Mouse (Mus musculus) heart, adult 8-10 months (tissue): ENCODE data around the gene Slpi. TPM values are rescaled to one million over a fixed set of nuclear protein-coding genes. Genes with fewer than 3 reads are reported as not detected.
A peak's percentile ranks its signal among the peaks of the same experiment; 100 is the strongest.

Experiments used
- DNase-seq: peaks from one replicate; pipeline ENCODE4 v3.0.0; 2022; ENCODE audit warnings: low spot score
- total RNA-seq, 4 experiments: library from RNA; stranded (reverse); gene quantifications; 2 replicates each; pipeline ENCODE4 v1.2.4; 2022

Slpi gene
- total RNA-seq = 100 to 1,000 TPM in 1 of 4 experiments, 1 to 10 TPM in 3; 1.1 to 110 (median 2.3) TPM

DNA sequence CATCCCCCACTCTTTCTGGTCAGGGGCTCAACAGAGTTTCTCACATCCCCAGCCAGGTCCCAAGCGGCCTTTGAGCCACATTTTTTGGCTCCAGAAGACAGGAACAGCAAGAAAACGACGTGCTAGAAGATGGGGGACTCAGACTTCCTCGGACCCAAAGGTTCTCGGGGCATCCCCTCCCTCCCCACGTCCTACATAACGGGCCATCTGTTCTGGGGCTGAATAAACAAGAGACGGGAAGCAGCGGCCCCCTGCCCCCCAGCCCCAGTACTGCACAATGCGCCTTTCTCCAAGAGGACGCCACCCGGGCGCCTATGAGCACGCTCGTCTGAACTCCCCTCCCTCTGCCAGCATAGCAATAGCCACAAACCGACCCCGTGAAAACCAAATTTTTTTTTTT, at the start of gene Slpi:
Gene Slpi, minus strand, starts transcription at position 76 of the 400 bp plus-strand sequence.
- DNase-seq = no peak

DNA sequence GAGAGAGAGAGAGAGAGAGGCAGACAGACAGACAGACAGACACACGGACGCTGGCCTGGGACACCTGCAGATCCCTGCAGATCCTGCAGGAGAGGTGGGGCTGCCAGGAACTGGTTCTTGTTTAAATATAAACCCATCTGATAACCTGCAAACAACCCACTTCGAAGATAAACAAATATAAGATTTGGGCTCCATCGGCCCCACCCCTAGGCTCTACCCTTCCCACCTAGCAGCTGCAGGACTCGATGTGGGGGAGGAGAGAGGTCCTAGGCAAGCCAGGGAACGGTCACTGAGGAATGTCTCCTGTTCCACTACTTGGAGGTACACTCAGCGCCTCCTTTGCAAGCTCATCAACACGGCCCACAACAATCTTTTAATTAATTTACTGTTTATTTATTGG, 49.4 kb upstream of the Slpi start:
- DNase-seq = no peak

DNA sequence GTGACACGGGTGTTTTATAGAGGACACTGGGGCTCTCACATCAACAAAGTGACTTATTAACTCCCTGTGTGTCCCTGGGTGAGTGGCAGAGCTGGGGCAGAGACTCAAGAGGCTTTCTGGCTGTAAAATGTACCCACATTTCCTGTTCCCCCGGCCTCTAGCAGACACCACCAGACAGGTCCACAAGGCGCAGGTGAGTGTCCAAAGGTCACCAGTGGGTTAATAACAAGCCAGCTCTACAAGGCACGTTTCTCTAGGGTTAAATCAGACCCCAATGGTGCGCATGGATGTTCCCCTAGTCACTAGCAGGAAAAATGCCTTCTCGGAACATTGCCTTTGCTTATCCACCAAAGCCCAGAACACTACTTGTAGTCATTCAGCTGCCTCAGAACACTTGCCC, 48.8 kb upstream of the Slpi start:
- no peak for DNase-seq

DNA sequence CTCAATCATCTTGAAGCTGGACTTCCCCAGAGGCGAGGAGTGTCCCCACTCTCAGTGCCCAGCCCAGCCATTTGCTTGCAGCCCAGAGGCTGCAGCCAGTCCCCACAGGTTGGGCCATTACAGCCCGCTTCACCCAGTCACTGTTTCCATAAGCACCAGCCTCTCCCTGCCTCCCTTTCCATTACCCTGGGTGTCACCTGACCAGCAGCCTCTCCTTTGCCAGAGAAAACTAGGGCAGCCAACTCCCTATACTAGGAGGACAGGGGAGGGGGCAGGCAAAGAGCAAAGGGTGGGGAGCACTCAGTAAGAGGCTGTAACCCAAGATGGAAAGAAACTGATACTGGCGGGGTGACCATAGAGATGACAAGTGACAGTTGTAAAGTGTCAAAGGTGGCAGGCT, 48.1 kb upstream of the Slpi start:
- no peak for DNase-seq

DNA sequence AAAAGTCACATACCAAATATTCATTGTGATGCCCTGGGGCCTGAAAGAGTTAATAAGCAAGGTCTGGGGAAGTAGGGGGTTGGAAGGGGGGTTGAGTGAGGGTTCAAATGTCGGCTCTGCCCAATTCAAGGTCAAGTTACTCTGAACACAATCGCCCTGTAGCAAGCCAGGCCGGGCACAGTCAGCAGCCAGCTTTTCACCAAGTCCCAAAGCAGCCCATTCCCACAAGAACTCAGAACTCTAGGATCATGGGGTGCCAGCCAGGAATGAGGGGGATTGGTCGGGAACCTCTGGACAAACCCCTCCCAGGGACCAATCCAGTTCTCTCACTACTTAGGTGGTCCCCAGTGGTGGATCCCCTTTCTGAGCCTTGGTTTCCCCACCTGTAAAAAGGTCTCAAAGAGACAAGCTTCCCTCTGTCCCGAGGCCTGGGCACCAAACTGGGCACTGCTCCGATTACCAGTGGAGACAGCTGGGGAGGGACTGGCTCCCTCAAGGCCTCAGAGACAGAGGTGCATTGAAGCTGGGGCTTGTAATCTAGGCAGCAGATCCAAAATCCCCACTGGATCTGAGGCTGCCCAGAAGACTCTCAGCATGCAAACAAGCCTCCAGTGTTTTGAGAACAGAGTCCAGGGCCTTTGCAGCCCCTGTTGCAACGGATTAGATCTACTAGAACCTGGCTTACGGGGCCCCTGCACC, 47.5 kb upstream of the Slpi start:
- no peak for DNase-seq

DNA sequence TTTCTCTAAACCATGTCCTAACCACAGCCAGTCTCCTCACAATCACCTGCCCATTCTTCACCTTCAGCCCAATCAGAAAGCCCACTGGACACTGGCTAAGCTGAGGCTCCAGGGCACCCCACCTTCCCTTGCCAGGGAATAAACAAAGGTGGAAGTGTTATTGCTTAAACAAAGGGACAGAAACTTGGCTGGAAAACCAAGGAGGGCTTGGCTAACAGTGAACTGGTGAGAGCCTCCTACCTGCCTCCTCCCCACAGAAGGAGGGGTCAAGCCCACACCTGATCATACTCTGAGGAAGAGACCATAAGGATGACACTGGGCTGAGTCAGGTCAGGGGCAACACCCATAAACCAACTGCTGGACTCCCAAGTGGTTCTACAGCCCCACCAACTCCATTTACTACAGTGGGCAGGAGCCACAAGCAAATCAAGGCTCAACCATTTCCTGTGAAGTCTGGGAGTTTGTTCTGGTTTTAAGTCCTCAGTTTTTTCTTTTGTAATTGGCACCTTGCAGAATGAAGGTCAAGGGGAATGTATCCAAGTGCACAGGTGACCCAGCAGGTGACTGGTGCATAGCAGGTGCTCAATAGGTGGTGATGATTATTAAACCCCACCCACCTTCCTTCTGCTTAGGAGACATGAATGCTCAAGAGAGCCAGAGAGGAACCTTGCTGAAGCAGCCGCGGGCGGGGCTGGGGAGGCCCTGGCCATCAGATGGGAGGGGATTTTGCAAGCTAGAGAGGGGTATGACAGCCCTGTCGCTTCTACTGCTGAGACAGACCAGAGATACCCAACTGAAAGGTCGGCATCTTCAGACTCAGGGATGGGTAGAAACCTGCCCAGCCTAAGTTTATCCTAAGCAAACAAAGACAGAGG, 46.6 kb upstream of the Slpi start:
- no peak for DNase-seq

DNA sequence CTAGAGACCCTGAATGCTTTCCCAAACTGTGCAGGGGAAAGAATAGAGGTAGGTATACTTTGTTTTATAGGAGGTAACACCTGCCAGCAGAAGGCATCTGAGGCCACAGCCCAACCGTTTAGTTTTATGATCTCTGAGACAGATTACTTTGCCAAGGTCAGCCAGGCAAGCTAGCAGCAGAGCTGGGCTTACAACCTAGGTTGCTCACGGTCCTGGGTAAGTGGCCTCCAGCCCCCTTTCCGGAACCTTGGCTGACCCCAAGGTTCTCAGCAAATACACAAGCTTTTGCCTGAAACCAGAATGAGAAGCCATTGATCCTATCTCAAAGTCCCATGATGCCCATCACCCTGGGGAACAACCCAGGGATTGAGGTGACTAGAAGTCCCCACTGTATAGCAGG, 45.8 kb upstream of the Slpi start:
- DNase-seq = no peak

DNA sequence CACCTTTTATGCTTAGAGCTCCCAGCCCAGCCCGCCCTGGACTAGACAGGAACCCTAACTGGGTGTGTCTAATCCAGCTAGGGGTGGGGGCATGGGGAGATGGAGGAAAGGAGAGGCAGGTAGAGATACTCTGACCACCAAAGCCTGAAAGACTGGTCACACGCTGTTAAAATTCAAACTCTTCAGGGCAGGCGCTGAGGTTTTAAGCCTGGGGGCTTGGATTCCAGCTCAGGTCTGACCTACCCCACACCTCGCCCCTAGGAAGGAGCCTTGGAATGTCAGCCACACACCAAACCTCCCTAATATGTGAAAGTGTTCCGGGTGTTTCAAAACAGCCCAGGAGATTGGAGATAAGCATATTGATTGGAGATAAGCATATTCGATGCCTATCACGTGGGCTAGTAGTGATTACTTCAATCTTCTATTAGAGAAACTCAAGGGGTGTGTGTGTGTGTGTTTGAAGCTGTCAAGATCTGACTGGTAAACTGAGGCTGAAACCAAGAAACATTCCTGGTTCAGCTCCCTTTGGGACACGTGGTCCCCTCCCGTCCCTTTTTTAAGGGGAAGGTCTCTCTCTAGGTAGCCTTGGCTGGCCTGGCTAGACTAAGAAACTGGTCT, 44.5 kb upstream of the Slpi start:
- no peak for DNase-seq

DNA sequence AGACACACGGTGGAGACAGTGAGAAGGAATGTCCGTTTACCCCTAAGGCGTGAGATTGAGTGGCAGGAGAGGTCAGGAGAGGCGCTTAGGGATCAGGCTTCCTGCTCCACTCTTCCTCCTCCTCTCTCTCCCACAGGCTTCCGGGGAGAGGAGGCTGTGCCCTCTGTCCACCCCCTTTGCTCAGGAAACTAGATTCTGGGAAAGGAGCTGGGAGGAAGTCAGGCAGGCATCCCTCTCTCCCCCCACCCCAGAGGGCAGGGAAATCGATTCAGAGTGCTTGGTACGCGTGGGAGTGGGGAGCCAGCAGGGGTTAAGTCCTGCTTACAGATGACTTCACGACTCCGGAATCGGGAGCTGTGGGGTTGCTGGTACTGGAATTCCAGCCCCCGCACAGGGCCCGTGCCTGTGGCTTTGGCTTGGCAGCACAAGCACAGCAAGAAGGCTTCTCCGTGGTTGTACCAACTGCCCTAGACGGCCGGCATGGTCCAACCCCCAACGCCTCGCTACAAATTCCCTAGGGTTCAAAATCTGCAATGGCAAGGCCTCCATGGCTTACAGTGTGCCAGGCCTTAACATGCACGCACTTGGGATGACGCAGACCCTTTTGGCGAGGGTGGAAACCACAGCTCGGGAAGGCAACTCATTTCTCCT, 43.8 kb upstream of the Slpi start:
- peak; percentile 20 for DNase-seq

DNA sequence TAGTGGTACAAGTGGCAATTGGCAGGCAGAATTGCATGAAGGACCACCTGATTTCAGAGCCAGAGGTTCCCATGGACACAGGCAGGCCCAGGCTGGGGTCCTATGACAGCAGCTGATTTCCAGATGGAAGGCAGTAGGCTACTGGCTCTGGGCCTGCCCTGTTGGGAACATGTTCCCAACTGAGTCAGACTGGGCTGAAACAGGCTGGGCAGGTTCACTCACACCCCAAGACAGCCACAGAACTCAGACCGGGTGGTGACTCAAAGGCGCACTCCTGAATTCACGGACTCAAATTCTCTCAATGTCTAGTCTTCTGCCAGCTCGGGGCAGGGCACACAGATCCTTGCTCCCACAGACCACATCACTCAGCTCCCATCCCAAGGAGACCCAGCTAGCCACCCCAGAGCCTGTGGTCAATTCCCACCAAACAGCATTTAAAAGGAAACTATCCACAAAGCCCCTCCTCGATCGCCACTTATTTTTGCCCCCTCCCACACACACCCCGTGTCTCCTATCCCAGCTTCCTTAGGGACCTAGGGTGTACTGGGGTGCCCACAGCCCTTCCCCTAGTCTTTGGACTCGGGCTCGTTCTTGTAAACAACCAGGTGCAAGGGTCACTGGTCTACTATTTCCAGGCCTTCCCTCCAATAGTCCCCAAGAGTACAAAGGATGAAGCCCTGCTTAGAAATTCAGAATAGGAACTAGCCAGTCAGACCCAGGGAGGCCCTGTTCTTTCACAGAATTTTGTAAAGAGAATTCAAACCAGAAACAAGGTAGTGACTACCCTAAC, 43.0 kb upstream of the Slpi start:
- DNase-seq = no peak

DNA sequence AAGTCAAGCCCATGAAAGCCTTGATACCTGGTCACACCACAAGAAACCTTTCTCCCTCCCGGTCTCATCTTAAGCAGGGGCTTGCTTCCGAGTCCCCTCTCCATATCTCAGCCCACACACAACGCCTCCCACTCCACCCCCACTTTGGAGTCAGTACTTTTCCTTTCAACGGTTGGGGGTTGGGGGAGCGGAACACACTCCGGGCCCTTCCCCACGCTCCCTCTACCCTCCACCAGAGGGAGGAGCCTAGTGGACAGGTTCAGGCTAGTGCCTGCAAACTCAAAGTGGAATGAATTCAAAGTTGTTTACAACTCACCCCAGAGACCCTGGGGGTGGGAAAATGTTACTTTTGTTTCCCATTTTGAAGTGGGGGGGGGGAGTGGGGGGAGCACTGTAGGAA, 41.8 kb upstream of the Slpi start:
- DNase-seq = no peak

DNA sequence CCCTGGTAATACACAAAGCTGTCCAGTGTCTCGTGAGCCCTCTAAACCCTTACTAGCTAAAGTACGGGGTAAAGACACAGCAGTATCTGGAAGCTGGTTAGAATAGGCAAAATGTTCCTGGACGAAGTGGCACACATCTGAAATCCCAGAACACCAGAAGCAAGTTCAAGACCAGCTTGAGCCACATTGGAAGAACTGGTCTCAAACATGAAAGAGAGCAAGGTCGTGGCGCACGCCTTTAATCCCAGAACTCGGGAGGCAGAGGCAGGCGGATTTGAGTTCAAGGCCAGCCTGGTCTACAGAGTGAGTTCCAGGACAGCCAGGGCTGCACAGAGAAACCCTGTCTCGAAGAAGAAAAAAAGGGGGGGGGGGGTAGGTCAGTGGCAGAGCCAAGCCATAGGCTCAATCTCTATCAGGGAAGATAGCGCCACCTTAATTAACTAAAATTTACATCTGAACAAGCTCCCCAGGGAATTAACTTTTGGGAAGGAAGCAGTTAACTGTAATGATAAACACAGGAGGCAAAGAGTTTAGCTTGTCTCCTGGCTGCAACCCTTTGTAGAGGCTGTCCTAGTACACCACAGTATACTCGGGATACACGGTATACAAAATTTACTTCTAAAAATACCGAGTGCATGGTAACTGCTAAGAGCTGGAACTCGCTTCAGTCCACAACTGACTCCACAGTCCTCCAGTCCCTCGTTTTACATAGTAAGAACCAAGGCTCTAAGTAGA, 41.2 kb upstream of the Slpi start:
- no peak for DNase-seq

DNA sequence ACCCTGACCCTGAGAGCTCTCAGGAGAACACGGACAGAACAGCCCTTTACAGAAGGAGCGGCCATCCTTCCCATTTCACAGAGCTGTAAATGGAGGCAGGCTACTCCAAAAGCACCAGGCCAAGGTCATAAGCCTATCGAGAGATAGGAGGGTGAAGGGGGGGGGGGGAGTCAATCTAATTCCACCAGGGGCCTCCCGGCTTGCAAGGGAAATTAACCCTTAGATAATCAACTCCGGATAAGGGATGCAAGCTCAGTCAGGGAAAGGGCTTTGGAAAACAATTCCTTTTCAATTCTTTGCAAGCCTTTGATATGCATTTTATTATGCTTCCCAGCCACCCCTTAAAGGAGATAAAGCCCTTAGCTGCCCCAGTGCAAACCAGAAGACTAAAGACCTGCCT, 39.6 kb upstream of the Slpi start:
- DNase-seq = no peak

DNA sequence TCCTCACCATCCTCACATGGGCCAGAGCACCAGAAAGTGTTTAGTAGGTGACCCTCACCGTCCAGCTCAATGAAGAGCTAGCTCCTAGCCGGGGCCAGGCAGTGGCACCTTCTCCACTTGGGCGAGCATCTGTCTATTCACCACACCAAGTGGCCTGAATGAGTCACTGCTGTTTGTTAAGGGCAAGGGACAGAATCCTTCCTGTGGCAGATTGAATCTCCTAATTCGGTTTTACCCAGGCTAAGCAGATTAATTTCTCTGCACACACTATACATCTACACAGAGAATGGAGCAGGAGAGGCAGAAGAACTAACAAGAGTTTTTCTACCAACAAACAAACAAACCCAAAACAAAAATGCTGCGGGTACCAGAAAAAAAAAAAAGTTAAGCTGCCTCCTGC, 38.1 kb upstream of the Slpi start:
- DNase-seq = no peak

DNA sequence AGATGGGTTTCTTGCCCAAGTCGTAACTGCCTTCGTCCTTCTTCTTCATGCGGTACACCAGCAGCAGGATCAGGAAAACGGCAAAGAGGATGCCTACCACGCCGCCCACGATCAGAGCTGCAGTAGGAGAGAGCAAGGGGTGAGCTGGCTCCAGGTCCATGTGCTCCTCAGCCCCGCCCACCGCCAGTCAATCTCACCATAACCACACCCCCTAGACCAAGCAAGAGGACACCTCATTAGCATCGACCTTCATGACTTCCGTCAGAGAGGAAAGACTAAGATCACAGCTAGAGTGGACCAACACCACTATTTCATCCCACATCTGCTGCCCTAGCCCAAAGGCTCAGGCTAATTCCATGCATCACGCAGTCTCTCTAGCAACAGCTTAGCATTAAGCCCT, 37.2 kb upstream of the Slpi start:
- DNase-seq = no peak

DNA sequence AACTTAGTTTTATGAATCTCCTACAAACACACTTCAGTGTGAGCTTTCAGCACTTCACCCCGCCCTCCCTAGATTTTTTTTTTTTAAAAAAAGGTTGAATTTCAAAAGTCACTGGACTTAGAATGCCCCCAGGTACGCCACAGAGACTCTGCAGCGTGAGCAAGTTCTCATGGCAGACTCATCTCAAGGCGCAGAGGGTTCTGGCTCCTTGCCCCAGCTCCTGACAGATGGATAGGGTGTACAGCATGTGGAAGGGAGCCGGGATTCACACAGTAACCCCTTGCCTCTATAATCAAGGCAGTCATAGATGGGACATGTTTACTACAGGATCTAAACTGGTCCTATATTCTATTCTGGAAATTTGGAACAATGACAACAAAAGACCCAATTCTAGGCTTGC, 36.5 kb upstream of the Slpi start:
- no peak for DNase-seq

DNA sequence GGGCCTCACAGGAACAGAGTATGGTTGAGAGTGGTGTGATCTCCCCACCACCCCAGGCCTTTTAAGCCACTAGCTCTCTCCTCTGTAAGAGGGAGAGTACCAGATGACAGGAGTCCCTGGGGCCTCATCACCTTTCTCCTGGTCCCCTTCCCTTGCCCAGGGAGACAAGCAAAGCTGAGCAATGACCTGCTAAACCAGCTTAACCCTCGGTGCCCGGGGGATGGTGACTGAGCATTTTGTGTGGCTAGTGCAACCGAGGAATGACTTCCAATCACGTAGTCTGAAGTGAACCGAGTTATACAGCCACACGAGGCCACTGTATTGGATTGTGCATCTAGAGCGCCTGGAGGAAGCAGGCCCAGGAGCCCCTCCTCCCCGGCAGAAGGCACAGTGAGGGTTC, 35.5 kb upstream of the Slpi start:
- DNase-seq = no peak

DNA sequence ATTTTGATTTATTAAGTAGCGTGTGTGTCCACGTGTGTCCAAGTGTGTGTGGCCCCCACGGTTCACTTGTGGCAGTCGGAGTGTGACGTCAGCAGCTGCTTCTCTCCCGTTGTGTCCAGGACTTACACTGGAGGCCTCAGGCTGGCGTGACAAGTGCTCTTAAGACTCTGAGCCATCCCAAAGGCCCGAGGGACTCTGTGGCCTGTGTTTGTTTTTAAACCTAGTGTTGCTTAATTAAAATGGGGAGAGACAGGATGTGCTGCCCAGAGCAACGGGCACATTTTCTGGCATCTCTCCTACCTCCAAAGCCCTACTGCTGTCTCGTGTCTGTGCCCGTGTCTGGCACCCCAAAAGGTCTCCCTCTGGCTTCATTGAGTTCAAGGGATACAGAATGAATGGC, 34.6 kb upstream of the Slpi start:
- DNase-seq = no peak

DNA sequence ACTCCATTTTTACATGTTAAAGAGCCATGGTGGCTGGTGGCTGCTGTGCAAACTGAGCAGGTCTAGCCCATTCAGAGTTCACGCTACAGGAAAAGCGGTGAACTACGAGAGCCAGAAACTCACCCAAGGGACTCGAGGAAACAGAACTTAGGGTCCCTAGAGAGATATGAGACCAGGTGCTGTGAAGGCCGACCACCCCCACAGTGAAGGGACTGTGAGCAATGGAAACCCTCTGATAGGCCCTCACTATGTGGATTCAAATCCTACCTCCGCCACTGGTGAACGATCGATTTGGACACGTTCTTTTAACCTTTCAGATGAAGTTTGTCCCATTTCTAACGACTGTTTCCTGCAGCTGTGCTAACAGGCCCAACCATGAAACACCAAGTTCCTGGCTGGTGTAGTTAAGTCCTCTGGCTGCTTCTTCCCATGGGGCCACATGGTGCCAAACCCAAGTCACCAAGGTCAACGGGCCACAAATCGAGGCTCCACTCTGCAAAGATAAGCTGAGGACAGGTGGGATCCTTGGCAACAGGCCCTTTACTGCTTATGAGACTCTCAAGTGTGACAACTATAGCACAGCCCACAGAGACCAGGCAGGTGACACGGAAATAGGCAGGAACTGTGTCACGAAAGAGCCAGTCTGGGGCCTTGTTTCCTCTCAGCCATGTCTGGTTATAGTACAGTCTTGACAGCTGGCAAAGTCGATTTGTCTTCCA, 33.9 kb upstream of the Slpi start:
- DNase-seq = no peak

DNA sequence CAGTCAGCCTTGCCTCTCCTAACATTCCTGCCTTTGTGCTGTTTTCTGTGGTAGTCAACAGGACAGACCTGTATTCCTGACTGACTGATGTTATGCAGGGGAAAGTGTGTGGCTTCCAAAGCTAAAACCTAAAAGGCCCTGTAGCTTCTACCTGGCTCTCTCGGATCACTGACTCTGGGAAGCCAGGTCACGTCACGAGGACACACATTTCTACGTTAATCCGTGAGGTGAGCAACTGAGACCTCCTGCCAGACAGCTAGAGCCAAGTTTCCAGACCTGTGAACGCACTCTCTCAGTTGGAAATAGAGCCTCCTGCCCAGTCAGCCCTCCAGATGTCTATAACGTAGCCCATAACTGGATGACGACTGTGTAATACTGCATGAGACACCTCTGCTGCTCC, 33.1 kb upstream of the Slpi start:
- DNase-seq = no peak
